Mouse (Mus musculus): ENCODE measurements at regions not wholly inside any gene's neighbourhood (a gene's known extent, or its start where the extent isn't known, plus 50 kb on each side); places are given as distances from the start of the nearest gene placed in this dataset.

DNA sequence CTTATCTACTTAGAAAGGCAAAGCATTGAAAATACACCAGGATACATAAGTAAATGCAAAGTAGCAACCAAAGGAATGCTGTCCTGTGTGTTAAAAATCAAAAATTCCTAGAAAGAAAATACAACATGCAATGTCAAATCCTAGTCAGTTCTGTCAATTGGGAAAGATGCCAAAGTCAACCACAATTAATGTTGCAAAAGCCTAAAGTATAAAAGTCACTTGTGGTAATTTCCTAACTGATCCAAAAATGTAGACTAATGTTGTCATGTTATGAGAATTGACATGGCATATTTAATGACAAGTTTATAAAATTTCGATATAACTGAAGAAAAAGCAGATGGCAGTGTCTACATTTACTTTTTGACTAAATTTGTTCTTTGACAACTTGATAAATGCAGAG is 822.8 kb downstream of the Adgrl2 start:
- no peak for DNase-seq (ENCODE audit: low read depth, low spot score)

- DNase-seq (ENCODE audit: low read depth, low spot score) = no peak
Observed at GRCm38 (mm10) chr3:148159059-148159458, 831.3 kb downstream of the Adgrl2 start.

DNA sequence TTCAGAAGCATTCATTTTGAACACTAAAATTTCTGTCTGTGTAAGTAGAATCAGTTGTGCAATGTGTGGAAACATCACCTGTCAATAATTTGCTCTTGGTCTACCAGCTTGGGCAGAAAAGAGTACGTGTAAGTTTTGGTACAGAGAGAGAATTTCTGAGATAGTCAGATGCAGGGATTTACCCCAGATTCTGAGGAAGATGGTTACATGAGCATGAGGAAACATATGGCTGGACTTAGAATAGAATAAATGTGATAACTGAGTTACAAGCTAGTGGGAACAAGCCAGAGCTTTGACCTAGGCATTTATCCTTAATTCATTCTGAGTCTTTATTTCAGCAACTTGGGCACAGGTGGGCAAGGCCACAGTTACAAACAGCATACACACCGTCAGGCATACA is 831.8 kb downstream of the Adgrl2 start:
- no peak for DNase-seq (ENCODE audit: low read depth, low spot score)

DNA sequence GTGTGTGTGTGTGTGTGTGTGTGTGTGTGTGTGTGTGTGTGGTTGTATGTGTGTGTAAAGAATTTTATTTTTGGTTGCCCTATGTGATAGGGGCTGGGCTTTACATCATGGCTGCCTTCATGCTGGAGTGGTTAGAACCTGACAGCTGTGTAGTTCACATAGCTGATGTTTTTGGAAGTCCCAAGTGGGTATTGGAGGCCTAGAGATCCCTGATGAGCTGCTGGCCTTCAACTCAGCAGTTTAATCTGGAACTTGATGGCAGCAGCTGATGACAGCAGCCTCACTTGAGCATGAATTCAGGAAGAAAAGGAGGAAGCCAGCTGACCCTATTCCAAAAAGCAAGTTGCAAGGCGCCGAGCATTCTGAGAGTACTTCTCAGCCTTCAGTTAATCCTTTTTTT is 846.6 kb downstream of the Adgrl2 start:
- no peak for DNase-seq (ENCODE audit: low read depth, low spot score)

GRCm38 (mm10) chr3:148136791-148137251 is 853.5 kb downstream of the Adgrl2 start:
- no peak for DNase-seq (ENCODE audit: low read depth, low spot score)

GRCm38 (mm10) chr3:148134646-148135045 is 855.7 kb downstream of the Adgrl2 start:
- no peak for DNase-seq (ENCODE audit: low read depth, low spot score)

DNA sequence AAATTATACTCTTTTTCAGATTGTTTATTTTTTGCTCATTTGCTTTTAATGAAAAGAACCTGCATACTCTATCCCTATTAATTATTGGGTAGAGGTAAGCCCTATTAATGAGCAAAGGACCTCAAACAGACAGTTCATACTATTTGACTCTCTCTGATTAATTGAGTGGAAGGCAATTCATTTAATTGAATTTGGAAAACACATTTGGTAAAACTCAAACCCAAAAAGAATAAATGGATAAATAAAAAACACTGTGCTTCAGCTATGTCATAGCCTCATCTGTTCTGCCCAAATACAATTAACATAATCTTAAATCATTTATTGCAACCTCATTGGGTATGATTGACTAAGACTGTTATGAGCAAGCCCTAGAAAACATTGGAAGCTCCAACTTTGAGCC is 874.8 kb downstream of the Adgrl2 start:
- no peak for DNase-seq (ENCODE audit: low read depth, low spot score)

DNA sequence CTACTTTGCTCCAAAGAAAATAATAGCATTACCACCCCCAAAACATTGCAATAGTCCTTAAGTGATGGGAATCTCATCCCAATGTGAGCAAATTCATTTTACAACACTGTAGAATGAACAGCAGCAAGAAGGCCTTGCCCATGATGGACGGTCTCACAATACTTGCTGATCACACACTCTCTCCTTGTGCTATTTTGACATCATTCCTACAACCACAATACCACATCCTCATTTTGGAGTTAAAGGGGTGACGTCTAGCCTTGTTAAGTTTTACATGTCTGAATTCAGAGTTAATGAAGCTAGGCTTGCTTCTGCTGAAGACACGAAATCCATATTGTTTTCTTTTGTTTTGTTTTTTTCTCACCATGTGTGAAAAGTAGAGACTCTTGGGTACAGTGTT is 878.2 kb downstream of the Adgrl2 start:
- no peak for DNase-seq (ENCODE audit: low read depth, low spot score)

- no peak for DNase-seq (ENCODE audit: low read depth, low spot score)
Observed at GRCm38 (mm10) chr3:148107031-148107430, 883.3 kb downstream of the Adgrl2 start.

- DNase-seq (ENCODE audit: low read depth, low spot score) = no peak
Observed at GRCm38 (mm10) chr3:148093930-148094329, 896.4 kb downstream of the Adgrl2 start.

GRCm38 (mm10) chr3:148075841-148076240 is 914.5 kb downstream of the Adgrl2 start:
- no peak for DNase-seq (ENCODE audit: low read depth, low spot score)

DNA sequence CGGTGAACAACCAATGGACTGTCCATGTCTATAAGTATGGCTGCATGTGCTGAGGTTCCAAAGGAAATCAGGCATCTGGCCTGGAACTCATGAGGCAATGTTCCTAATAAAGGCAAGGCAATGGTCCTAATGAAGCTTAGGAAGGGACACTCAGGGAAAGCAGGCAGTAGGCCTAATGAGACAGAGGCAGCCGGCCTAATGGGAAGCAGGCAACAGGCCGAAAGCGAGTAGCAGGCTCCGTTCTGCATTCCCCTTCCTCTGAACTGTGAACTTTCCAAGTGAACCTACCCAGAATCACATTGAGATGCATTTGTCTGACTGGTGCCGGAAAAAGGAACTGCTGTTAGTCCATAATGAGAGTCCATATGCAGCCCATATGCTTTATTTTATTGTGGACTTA is 923.7 kb downstream of the Adgrl2 start:
- DNase-seq (ENCODE audit: low read depth, low spot score) = no peak

DNA sequence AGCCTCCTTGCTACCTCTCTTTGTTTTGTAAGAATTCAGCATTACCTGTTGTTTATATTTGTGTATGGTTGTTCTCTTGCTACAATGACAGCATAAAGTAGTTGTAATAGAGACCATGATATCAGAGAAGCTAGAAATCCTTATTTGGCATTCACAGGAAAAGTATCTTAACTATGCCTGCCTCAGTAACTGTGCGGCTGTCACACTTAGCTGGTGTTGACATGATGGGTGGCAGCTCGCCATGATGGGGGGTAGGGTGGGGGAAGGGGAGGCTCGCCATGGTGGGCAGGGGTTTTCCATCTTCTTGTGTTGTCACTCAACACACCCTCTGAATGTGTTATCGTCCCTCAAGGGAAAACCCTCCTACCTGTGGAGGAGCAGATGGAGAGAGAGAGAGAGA is 934.3 kb downstream of the Adgrl2 start:
- no peak for DNase-seq (ENCODE audit: low read depth, low spot score)

GRCm38 (mm10) chr3:148052516-148052915 is 937.8 kb downstream of the Adgrl2 start:
- DNase-seq (ENCODE audit: low read depth, low spot score) = no peak

- no peak for DNase-seq (ENCODE audit: low read depth, low spot score)
Observed at GRCm38 (mm10) chr3:148048247-148048646, 942.1 kb downstream of the Adgrl2 start.

GRCm38 (mm10) chr3:148032532-148032931 is 957.8 kb downstream of the Adgrl2 start:
- DNase-seq (ENCODE audit: low read depth, low spot score) = no peak

GRCm38 (mm10) chr3:148005831-148006230 is 984.5 kb downstream of the Adgrl2 start:
- no peak for DNase-seq (ENCODE audit: low read depth, low spot score)

GRCm38 (mm10) chr3:148004006-148004405 is 986.3 kb downstream of the Adgrl2 start:
- DNase-seq (ENCODE audit: low read depth, low spot score) = no peak

GRCm38 (mm10) chr3:147999330-147999953 is 990.9 kb downstream of the Adgrl2 start:
- DNase-seq (ENCODE audit: low read depth, low spot score) = no peak

GRCm38 (mm10) chr3:147991738-147992137 is 998.6 kb downstream of the Adgrl2 start:
- DNase-seq (ENCODE audit: low read depth, low spot score) = no peak

DNA sequence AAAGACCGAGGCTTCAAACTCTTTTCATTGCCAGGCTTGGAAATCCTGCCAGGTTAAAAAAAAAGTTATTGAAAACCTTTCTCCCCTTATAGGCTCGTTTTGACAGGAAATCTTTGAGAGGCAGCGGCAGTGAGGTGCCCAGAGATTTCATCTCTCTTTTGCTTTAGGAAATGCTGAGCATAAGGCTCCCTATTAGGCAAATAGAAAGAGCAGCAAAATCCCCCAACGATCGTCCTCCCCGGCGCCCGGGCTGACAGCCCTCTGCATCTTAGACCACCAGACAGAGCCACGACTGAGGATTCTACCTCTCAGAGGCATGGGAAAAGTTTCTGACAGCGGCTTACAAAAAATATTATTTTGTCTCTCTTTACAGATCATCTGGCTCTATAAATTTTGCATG is 999.5 kb downstream of the Adgrl2 start:
- DNase-seq (ENCODE audit: low read depth, low spot score) = no peak

GRCm38 (mm10) chr3:147982831-147983230 is 1007.5 kb downstream of the Adgrl2 start:
- no peak for DNase-seq (ENCODE audit: low read depth, low spot score)

DNA sequence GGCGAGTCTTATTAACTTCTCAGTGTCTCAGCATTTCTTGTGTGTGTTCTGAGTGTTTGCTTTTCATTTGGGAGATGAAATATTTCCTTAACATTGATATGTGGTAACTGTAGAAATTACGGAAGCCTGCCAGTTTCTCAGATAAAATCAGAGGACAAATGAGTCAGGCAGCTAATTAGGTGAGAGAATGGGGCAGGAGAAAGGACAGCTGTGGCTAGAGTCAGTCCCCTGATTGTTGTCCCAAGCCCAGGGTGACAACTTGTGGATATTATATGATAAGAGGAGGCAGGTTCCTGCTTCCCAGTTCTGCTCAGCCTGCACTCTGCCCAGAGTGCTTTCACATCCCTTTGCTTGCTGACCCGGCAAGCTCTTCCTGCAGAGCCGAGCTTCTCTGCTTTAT is 1008.7 kb downstream of the Adgrl2 start:
- no peak for DNase-seq (ENCODE audit: low read depth, low spot score)

DNA sequence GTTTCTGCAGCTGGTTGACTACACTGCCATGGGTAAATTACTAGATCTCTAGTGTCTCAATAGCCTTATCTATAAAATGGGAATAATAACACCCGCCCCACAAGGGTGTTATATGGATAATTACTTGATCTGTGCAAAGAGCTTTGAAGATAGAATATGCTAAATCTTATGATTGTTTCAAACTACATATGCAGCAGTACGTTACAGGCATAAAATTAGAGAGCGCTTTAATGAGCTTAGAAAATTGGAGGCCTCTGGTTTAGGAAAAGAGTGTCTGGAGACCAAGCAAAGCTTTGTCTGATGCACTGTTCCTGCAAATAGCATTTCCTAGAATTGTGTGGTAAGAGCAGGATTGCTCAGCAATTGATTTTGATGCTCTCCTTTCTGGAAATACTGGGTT is 1013.8 kb downstream of the Adgrl2 start:
- no peak for DNase-seq (ENCODE audit: low read depth, low spot score)
